Mouse (Mus musculus): ENCODE measurements around the gene Hjurp.

DNA sequence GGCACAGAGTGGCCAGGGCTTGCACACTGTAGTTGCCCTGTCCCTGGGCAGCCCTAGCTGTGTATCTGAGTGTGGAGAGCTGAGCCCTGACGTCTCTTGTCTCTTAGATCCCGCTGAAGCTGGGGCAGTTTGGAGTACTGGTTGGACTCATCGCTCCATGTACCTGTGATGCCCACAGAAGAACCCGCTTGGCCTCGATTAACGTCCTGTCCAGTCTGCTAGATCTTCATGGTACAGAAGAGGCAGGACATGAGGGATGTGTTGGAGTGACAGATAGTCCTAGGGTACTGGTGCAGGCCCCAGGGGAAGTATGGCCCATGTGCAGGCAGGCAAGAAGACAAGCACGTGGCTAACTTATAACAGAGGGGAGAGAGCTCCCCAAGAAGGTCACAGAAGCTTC, 27.8 kb downstream of the Hjurp start:
- TF ChIP-seq SIN3A (IDR thresholded peaks at IDR 0.05; ENCODE audit: low read length) (no peak), CTCF (conservative IDR thresholded peaks at IDR 0.05 in 1 of 2, IDR thresholded peaks at IDR 0.05 in 1 of 2; ENCODE audit: low read depth in 2 of 2, low read length in 2 of 2) (no peak), POLR2A (IDR thresholded peaks at IDR 0.05; ENCODE audit: low read depth, low read length) (no peak), UBTF (IDR thresholded peaks at IDR 0.05; ENCODE audit: low read depth, low read length) (no peak), RAD21 (IDR thresholded peaks at IDR 0.05; ENCODE audit: low read depth, low read length) (no peak), KAT2A (IDR thresholded peaks at IDR 0.05; ENCODE audit: insufficient replicate concordance, low read length) (no peak), HCFC1 (IDR thresholded peaks at IDR 0.05; ENCODE audit: low read depth, low read length) (no peak), MAX (IDR thresholded peaks at IDR 0.05; ENCODE audit: low read length) (no peak), ZMIZ1 (IDR thresholded peaks at IDR 0.05; ENCODE audit: low read depth, low read length) (no peak), PAX5 (IDR thresholded peaks at IDR 0.05; ENCODE audit: low read length) (no peak), NELFE (IDR thresholded peaks at IDR 0.05; ENCODE audit: low read depth, low read length) (no peak), E2F4 (IDR thresholded peaks at IDR 0.05; ENCODE audit: insufficient replicate concordance, low read depth, low read length) (no peak), POLR2AphosphoS2 (IDR thresholded peaks at IDR 0.05; ENCODE audit: low read depth, low read length) (no peak), USF1 (IDR thresholded peaks at IDR 0.05; ENCODE audit: low read depth, low read length) (no peak)
